Mouse (Mus musculus) cerebellum, adult 2 months (tissue): ENCODE data around the gene Nos1.

ENCODE experiments used
- CTCF ChIP-seq: fragments of 200-500 bp; IDR thresholded peaks from 2 replicates; pipeline ENCODE4 v1.5.1; 2011; ENCODE audit warnings: low read depth, mild to moderate bottlenecking, control low read depth, low read length, moderate library complexity, borderline replicate concordance; ENCODE audit not compliant: insufficient read depth
- POLR2A ChIP-seq: fragments of 200-500 bp; IDR thresholded peaks from 2 replicates; pipeline ENCODE4 v1.6.1; 2011; ENCODE audit warnings: low read length, control low read depth, borderline replicate concordance; ENCODE audit not compliant: insufficient read depth

- TF ChIP-seq POLR2A (no peak), CTCF (no peak)
Observed at GRCm38 (mm10) chr5:117996581-117996980, 215.7 kb downstream of the Nos1 start.
